Mouse (Mus musculus) intestine, embryonic 14.5 days (tissue): ENCODE measurements around the gene Hoxd4. TPM values are rescaled to one million over a fixed set of nuclear protein-coding genes. Genes with fewer than 3 reads are reported as not detected.

ENCODE experiments used
- ATAC-seq: fragments of 200-750 bp; cut with Nextera tagmentation; replicated peaks from 2 replicates; pipeline ENCODE4 v1.8.0; 2017; ENCODE audit warnings: low read depth, moderate number of reproducible peaks, moderate TSS enrichment, moderate library complexity; ENCODE audit not compliant: low FRiP score, low TSS enrichment
- DNase-seq: peaks from one replicate; pipeline ENCODE4 v3.0.0-alpha.2; 2018; ENCODE audit warnings: low spot score
- H3K27ac ChIP-seq: fragments of 300-500 bp; sonication (generic); 2 replicates; pipeline ENCODE4 v1.5.1; 2014; ENCODE audit warnings: low read depth, mild to moderate bottlenecking, control low read depth
- H3K27me3 ChIP-seq: fragments of 300-500 bp; sonication (generic); replicated peaks from 2 replicates; pipeline ENCODE4 v1.6.1; 2014; ENCODE audit warnings: low read length, control low read depth; ENCODE audit not compliant: control insufficient read depth, insufficient read depth
- H3K36me3 ChIP-seq: fragments of 300-500 bp; sonication (generic); 2 replicates; pipeline ENCODE4 v1.6.1; 2014; ENCODE audit warnings: low read length, control low read depth; ENCODE audit not compliant: control insufficient read depth, insufficient read depth
- H3K4me1 ChIP-seq: fragments of 300-500 bp; sonication (generic); replicated peaks from 2 replicates; pipeline ENCODE4 v1.6.1; 2014; ENCODE audit warnings: low read length, control low read depth, mixed read lengths; ENCODE audit not compliant: control insufficient read depth, insufficient read depth
- H3K4me2 ChIP-seq: fragments of 300-500 bp; sonication (generic); 2 replicates; pipeline ENCODE4 v1.6.1; 2014; ENCODE audit warnings: low read length
- H3K4me3 ChIP-seq: fragments of 300-500 bp; sonication (generic); 2 replicates; pipeline ENCODE4 v1.5.1; 2014; ENCODE audit warnings: low read depth, low read length, control low read depth, mixed read lengths
- H3K9ac ChIP-seq: fragments of 300-500 bp; sonication (generic); 2 replicates; pipeline ENCODE4 v1.6.1; 2014; ENCODE audit warnings: mild to moderate bottlenecking, low read length
- H3K9me3 ChIP-seq: fragments of 300-500 bp; sonication (generic); 2 replicates; pipeline ENCODE4 v1.6.1; 2016; ENCODE audit warnings: low read length, control low read depth; ENCODE audit not compliant: control insufficient read depth
- WGBS: fragments of 180-500 bp; shearing (Covaris S2); extraction: QIAGEN DNeasy Blood & Tissue Kit; methylation state at CpG from one replicate; pipeline ENCODE4 v1.1.7; 2014; 5-methylcytosine and 5-hydroxymethylcytosine counted together
- polyA plus RNA-seq: library from polyadenylated mRNA; unstranded; fragments of >200 nt; fragmentation: Nextera tagmentation; extraction: Ambion mirVana; gene quantifications from 2 replicates; pipeline ENCODE4 v1.2.1, GENCODE M21; 2014

Gene Hoxd4
- 1.6 and 2.9 TPM in 2 replicates for polyA plus RNA-seq

DNA sequence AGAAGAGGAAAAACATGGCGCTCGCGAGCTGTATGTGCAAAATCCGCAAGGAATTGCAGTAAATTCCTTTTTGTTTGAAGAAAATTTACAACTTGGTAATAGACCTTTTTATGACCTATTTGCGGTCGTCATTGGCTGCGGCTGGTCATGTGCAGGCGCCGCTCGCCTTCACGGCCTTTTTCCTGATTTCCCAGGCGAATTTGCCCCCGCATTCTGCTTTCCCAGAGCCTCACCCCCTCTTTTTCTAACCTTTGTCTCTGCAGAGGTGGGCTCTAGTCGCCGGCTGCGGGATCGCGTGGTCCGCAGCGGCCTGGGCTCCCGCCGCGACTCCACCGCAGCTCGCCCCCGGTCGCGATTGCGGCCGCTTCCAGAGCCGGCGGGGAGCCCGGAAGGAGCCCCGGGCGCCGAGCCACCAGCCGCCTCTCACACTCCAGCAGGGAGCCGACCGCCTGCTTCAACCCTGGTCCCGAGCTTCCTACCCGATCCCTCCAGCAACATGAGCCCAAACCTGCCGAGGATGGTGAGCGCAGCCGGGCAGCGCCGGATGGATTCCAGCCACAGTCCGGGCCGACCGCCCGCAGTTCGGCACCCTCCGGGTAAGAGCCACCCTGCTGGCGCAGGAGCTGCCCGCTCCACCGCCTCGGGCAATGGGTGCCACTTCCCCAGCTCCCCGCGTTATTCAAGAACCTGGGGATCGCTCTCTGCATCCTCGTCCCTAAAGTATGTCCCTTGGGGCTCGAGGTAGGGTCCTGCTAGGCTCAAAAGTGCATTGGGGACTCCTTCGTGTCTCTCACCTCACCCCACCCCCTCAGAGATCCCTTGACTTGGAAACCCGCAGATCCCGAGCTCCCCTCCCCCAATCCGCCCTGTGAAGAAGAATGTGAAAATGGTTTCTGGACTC is at the start of gene Hoxd4, which contains the start of gene Hoxd3:
Gene Hoxd4 (plus strand): TSS at position 209 of the 901 bp plus-strand sequence.
Gene Hoxd3 (plus strand): TSS at position 207 of the 901 bp plus-strand sequence.
- Histone ChIP-seq H3K4me3 (peak within 1 kb of the TSS; percentile 59), H3K36me3 (no peaks in the 10 kb centered on the region), H3K27ac (peak within 1 kb of the TSS; percentile 87), H3K4me2 (peak within 1 kb of the TSS; percentile 62), H3K9me3 (no peaks in the 10 kb centered on the region), H3K9ac (peak within 1 kb of the TSS; percentile 51), H3K27me3 (peaks cover 71% of the 10 kb centered on the region), H3K4me1 (0 out of 2 replicates have a peak, but pooled peaks cover 3% of the 10 kb centered on the region)
- WGBS: under 1% methylated on average over 65 of the region's 65 CpGs
- ATAC-seq: peak; percentile 55; the same call in 1 of the 2 replicates
- peak; percentile 85 for DNase-seq

DNA sequence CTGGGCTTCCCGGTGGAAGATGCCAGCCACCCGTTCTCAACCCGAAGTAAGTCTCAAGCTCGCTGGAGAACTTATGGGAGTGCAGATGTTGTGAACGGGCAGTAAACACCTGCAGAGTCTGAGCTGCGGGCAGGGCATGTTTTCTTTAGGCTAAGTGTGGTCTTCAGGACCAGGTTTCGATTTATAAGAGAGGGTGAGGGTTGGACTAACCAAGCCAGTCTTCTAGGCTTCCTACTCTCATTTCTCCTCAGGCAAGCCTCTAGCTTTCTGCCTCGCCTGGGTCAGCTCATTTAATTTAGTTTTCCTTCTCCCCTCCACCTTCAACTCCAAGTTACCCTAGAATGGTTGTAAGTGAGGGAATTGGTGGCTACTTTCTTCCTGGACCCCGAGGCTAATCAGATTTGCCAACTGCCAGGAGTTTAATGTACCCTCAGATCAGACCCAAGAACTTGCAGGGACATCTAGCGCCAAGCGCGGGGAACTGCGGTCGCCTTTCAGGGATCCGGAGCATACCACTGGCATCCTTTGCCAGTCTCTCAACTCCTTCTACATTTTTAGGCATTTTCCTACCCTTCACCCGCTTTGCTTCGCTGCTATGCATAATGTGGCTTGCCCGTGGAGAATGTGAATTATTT is 48.3 kb upstream of the Hoxd4 start:
- 5% methylated on average over 18 of the region's 18 CpGs for WGBS
- H3K27ac ChIP-seq: no peak overlapping the region
- ATAC-seq: no peak

DNA sequence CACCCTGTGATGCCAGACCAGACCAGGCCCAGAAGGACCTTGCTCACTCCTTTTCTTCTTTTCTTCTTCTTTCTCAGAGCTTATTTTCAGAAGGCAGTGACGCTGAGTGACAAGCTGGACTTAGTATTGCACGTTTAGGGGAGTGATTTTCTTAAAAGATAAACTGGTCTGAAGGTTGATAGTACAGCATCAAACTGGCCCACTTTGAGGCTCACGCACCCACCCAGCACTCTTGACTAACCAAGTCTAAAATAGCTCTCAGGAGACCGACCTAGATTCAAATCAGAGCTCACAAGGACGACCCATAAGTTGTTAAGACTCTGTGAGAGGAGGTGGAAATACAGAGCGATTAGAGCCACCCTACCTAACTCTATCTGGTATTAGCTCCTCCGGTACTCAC is 45.3 kb upstream of the Hoxd4 start:
- 4% methylated on average over 7 of the region's 7 CpGs for WGBS
- peak; percentile 55 for DNase-seq
- no peaks in the 10 kb centered on the region for H3K36me3 ChIP-seq
- no peak overlapping the region for H3K4me3 ChIP-seq
- peaks cover 6% of the 10 kb centered on the region; the same call in 1 of the 2 replicates for H3K4me1 ChIP-seq
- no peak for ATAC-seq
- no peak overlapping the region for H3K9ac ChIP-seq
- no peak overlapping the region for H3K27ac ChIP-seq
- H3K4me2 ChIP-seq: no peak overlapping the region
- H3K9me3 ChIP-seq: no peaks in the 10 kb centered on the region
- H3K27me3 ChIP-seq: peaks cover 100% of the 10 kb centered on the region

More for the DNA sequence above, 48.3 kb upstream of the Hoxd4 start:
- DNase-seq: peak; percentile 73
- H3K4me1 ChIP-seq: peaks cover 6% of the 10 kb centered on the region
- H3K27me3 ChIP-seq: peaks cover 100% of the 10 kb centered on the region
- H3K4me3 ChIP-seq: no peak overlapping the region
- no peak overlapping the region for H3K9ac ChIP-seq
- H3K9me3 ChIP-seq: no peaks in the 10 kb centered on the region
- H3K4me2 ChIP-seq: no peak overlapping the region
- H3K36me3 ChIP-seq: no peaks in the 10 kb centered on the region

DNA sequence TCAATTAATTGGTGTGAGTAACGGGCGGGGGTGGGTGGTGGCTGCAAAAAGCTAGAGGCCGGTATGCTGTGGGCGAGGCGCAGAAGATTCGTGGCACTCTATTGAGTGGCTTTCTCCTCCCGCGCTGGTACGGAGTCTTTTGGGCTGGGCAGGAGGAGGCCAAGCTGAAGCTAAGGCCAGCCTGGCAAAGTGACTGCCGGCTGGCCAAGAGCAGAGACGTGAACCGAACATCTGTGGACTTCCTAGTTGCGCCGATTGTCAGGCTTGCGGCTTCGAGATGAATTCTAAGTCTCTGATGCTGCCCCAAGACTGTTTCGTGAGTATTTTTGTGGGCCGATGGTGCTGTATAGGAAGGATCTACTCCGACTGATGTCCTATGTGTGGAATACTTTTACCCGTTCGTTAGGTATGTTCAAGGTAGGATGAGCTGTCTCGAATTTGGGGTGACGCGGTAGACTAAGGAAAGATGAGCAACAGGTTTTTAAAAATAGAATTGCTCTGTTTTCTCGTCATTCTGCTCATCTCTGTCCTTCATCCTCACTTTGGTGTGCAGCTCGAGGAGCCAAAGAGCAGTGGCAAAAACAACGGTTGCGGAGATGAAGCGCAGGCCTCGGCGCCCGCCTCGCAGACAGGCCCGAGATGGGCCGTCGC is 44.4 kb upstream of the Hoxd4 start:
- ATAC-seq (no peak), DNase-seq (peak; percentile 76)
- Histone ChIP-seq H3K4me3 (no peak overlapping the region), H3K9me3 (no peaks in the 10 kb centered on the region), H3K9ac (no peak overlapping the region), H3K27me3 (peaks cover 100% of the 10 kb centered on the region), H3K27ac (no peak overlapping the region), H3K36me3 (no peaks in the 10 kb centered on the region), H3K4me2 (no peak overlapping the region; the same call in 1 of the 2 replicates), H3K4me1 (peaks cover 6% of the 10 kb centered on the region; the same call in 1 of the 2 replicates)
- WGBS: 1% methylated on average over 36 of the region's 36 CpGs

DNA sequence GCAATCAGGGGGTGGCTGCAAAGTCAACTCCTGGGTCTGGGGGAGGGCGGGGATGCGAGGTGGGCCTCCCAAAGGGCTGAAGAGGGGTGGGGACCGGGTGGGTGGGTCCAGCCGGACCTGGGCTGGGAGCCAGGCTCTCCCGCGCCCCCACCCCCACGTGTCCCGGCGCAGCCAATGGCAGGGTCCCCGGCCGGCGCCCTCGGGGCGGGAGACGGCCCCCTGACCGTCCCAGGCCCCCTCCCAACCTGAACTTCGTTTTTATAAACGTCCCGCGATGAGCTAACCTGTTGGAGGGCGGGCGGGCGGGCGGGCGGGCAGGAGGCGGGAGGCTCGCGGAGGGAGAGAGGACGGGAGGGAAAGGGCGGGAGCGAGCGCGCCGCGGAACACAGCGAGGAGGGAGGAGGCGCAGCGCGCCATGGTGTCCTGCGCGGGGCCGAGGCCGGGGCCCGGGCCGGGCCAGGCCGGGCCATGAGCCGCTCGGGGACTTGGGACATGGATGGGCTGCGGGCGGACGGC is 43.8 kb upstream of the Hoxd4 start, which contains the start of gene Hoxd13:
Gene Hoxd13 (plus strand): TSS at position 469 of the 516 bp plus-strand sequence.
- Histone ChIP-seq H3K4me2 (peak within 1 kb of the TSS; percentile 54), H3K27me3 (peaks cover 100% of the 10 kb centered on the region), H3K4me1 (peaks cover 6% of the 10 kb centered on the region; the same call in 1 of the 2 replicates), H3K27ac (no peak within 1 kb of the TSS), H3K9ac (peak within 1 kb of the TSS; percentile 25; the same call in 1 of the 2 replicates), H3K36me3 (no peaks in the 10 kb centered on the region), H3K4me3 (peak within 1 kb of the TSS; percentile 37), H3K9me3 (no peaks in the 10 kb centered on the region)
- ATAC-seq (peak; percentile 70), DNase-seq (peak; percentile 68)
- WGBS: under 1% methylated on average over 35 of the region's 51 CpGs

- H3K4me1 ChIP-seq: peaks cover 6% of the 10 kb centered on the region; the same call in 1 of the 2 replicates
- peak overlapping the region; percentile 25; the same call in 1 of the 2 replicates for H3K9ac ChIP-seq
- peak overlapping the region; percentile 54 for H3K4me2 ChIP-seq
- peaks cover 100% of the 10 kb centered on the region for H3K27me3 ChIP-seq
- no peaks in the 10 kb centered on the region for H3K36me3 ChIP-seq
- peak overlapping the region; percentile 37 for H3K4me3 ChIP-seq
- ATAC-seq (peak; percentile 26), DNase-seq (peak; percentile 81)
- no peaks in the 10 kb centered on the region for H3K9me3 ChIP-seq
- WGBS: under 1% methylated on average over 68 of the region's 74 CpGs
- no peak overlapping the region for H3K27ac ChIP-seq
Observed at GRCm38 (mm10) chr2:74668370-74669229, 43.1 kb upstream of the Hoxd4 start.

- no peak for ATAC-seq
- Histone ChIP-seq H3K27me3 (peaks cover 100% of the 10 kb centered on the region), H3K4me3 (peak overlapping the region; percentile 37; the same call in 1 of the 2 replicates), H3K9ac (no peak overlapping the region), H3K4me1 (peaks cover 6% of the 10 kb centered on the region; the same call in 1 of the 2 replicates), H3K27ac (no peak overlapping the region), H3K9me3 (no peaks in the 10 kb centered on the region), H3K4me2 (no peak overlapping the region), H3K36me3 (no peaks in the 10 kb centered on the region)
- WGBS: 0% methylated on average over 3 of the region's 3 CpGs
- DNase-seq: peak; percentile 49
Observed at GRCm38 (mm10) chr2:74669230-74669578, 42.5 kb upstream of the Hoxd4 start.
